Mouse (Mus musculus) thymus, adult 2 months (tissue): ENCODE results near the gene Mien1.

ENCODE experiments used
- CTCF ChIP-seq: fragments of 200-500 bp; IDR thresholded peaks from 2 replicates; pipeline ENCODE4 v1.5.1; 2012; ENCODE audit warnings: mild to moderate bottlenecking, control low read depth, low read length, moderate library complexity, borderline replicate concordance; ENCODE audit not compliant: control insufficient read depth, poor library complexity, insufficient read depth; ENCODE audit errors: extremely low read depth
- POLR2A ChIP-seq: fragments of 200-500 bp; IDR thresholded peaks from 2 replicates; pipeline ENCODE4 v1.6.1; 2012; ENCODE audit warnings: mild to moderate bottlenecking, low read length, control low read depth, moderate library complexity; ENCODE audit not compliant: control insufficient read depth, poor library complexity, insufficient read depth; ENCODE audit errors: extremely low read depth

DNA sequence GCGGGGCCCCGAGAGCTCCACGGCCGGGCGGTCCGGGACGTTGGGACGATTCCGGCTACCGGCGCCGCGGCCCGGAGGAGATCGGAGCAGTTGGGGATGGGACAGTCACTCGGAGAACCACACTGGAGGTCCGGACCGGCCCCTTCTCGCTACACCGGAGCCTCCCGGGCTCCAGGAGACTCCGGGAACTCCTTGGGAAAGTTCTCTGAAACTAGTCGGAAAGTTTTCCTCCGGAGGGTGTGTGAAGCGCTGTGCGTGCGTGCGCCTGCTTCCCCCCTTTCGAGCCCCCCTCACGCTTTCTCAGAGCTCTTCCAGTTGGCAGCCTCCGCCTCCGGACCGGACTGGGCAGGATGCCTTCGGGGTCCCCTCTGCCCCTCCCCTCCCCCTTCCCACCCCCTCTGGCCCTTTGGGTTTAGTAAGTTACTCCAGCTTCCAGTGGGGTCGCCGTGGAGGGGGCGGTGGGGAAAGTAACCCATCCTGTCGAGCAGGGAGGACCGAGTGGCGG is 25.9 kb downstream of the Mien1 start:
- TF ChIP-seq CTCF, result no peak
- TF ChIP-seq POLR2A, result no peak
